Mouse (Mus musculus) stomach, postnatal 0 days (tissue): Measurements from ENCODE around the gene Lpp.

Experiments used
- CTCF ChIP-seq: IDR thresholded peaks from 2 replicates; pipeline ENCODE4 v1.5.1; 2016; ENCODE audit warnings: antibody characterized with exemption, low read depth, mild to moderate bottlenecking, moderate library complexity
- EP300 ChIP-seq: optimal IDR thresholded peaks from 2 replicates; pipeline ENCODE3; 2016; ENCODE audit warnings: antibody characterized with exemption

DNA sequence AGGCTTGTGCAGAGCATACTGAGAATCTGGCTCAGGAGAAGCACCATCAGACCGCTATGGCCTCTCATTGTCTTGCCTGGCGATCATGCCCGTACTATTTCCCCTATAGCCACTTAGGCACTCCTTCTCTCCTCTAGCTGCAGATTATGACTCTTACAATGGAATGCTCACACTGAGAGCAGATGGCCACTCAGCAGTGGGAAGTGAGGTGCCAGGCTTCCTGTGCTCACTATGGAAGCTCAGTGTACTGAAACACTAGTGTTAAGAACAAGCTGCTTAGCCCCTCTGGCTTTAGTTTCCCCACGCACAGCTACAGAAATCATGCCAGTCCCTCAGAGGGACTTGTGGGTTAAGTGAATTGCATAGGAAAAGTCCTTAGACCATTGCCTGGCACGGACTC lies 2.7 kb upstream of the Lpp start:
- TF ChIP-seq CTCF (no peak), EP300 (no peak)
